Mouse (Mus musculus) embryonic fibroblast, embryonic 13.5 days (primary cell): ENCODE measurements around the gene Sema4a.

Source experiments
- CTCF ChIP-seq: IDR thresholded peaks from 2 replicates; pipeline ENCODE4 v1.5.1; 2011; ENCODE audit warnings: mild to moderate bottlenecking, control low read depth, low read length, moderate library complexity, borderline replicate concordance; ENCODE audit not compliant: insufficient read depth
- POLR2A ChIP-seq: IDR thresholded peaks from 2 replicates; pipeline ENCODE4 v1.6.1; 2011; ENCODE audit warnings: low read depth, mild to moderate bottlenecking, control low read depth, low read length, moderate library complexity

- TF ChIP-seq CTCF (no peak), POLR2A (no peak)
These were observed 53.5 kb downstream of the Sema4a start for GRCm38 (mm10) chr3:88407529-88407928.
